Mouse (Mus musculus): ENCODE measurements around the gene C87436.

Gene C87436

GRCm38 (mm10) chr6:86426358-86426757 is 11.8 kb upstream of the C87436 start, which contains the start of gene Gm44790:
TSS of gene Gm44790 (plus strand) at chr6:86426658.
- DNase-seq (ENCODE audit: low spot score in 2 of 2): no peak

GRCm38 (mm10) chr6:86431531-86431930 is 6.6 kb upstream of the C87436 start:
- no peak for DNase-seq (ENCODE audit: low spot score in 2 of 2)

- DNase-seq (ENCODE audit: low spot score in 2 of 2): no peak
Measured at GRCm38 (mm10) chr6:86433696-86434095, 4.5 kb upstream of the C87436 start.

- DNase-seq (ENCODE audit: low spot score in 2 of 2): peak in 1 of 2 experiments; percentile 34
Measured at GRCm38 (mm10) chr6:86437711-86438110, 463 bp upstream of the C87436 start.

- DNase-seq (ENCODE audit: low spot score in 2 of 2): no peak
Measured at GRCm38 (mm10) chr6:86439119-86439496, 934 bp downstream of the C87436 start.

- DNase-seq (ENCODE audit: low spot score in 2 of 2): no peak
Measured at GRCm38 (mm10) chr6:86439531-86439930, 1.4 kb downstream of the C87436 start.

GRCm38 (mm10) chr6:86441571-86441970 is 3.4 kb downstream of the C87436 start:
- DNase-seq (ENCODE audit: low spot score in 2 of 2): no peak

- no peak for DNase-seq (ENCODE audit: low spot score in 2 of 2)
Measured at GRCm38 (mm10) chr6:86445551-86445950, 7.4 kb downstream of the C87436 start.

- DNase-seq (ENCODE audit: low spot score in 2 of 2): no peak
Measured at GRCm38 (mm10) chr6:86446927-86447568, 8.9 kb downstream of the C87436 start.

GRCm38 (mm10) chr6:86456727-86457126 is 18.6 kb downstream of the C87436 start:
- no peak for DNase-seq (ENCODE audit: low spot score in 2 of 2)

- no peak for DNase-seq (ENCODE audit: low spot score in 2 of 2)
Measured at GRCm38 (mm10) chr6:86463079-86463478, 24.9 kb downstream of the C87436 start.

- no peak for DNase-seq (ENCODE audit: low spot score in 2 of 2)
Measured at GRCm38 (mm10) chr6:86471317-86471716, 33.1 kb downstream of the C87436 start.

GRCm38 (mm10) chr6:86471760-86472099 is 33.6 kb downstream of the C87436 start:
- no peak for DNase-seq (ENCODE audit: low spot score in 2 of 2)

GRCm38 (mm10) chr6:86472100-86472955 is 34.2 kb downstream of the C87436 start:
- peak; percentile 100 for DNase-seq (ENCODE audit: low spot score in 2 of 2)

GRCm38 (mm10) chr6:86473077-86473476 is 34.9 kb downstream of the C87436 start:
- DNase-seq (ENCODE audit: low spot score in 2 of 2): no peak

GRCm38 (mm10) chr6:86474072-86474471 is 35.9 kb downstream of the C87436 start:
- no peak for DNase-seq (ENCODE audit: low spot score in 2 of 2)

- DNase-seq (ENCODE audit: low spot score in 2 of 2): no peak
Measured at GRCm38 (mm10) chr6:86474646-86475181, 36.5 kb downstream of the C87436 start.

GRCm38 (mm10) chr6:86475462-86476167 is 37.4 kb downstream of the C87436 start:
- DNase-seq (ENCODE audit: low spot score in 2 of 2): no peak

GRCm38 (mm10) chr6:86476931-86477330 is 38.8 kb downstream of the C87436 start:
- no peak for DNase-seq (ENCODE audit: low spot score in 2 of 2)

GRCm38 (mm10) chr6:86479311-86479710 is 41.1 kb downstream of the C87436 start:
- no peak for DNase-seq (ENCODE audit: low spot score in 2 of 2)

- DNase-seq (ENCODE audit: low spot score in 2 of 2): no peak
Measured at GRCm38 (mm10) chr6:86479816-86480188, 41.6 kb downstream of the C87436 start.

- no peak for DNase-seq (ENCODE audit: low spot score in 2 of 2)
Measured at GRCm38 (mm10) chr6:86480189-86480831, 42.1 kb downstream of the C87436 start.
